Mouse (Mus musculus) forebrain, embryonic 15.5 days (tissue): ENCODE data around the gene Pcbp2. TPM values are rescaled to one million over a fixed set of nuclear protein-coding genes. Genes with fewer than 3 reads are reported as not detected.

ENCODE experiments used
- ATAC-seq: fragments of 200-750 bp; cut with Nextera tagmentation; replicated peaks from 2 replicates; pipeline ENCODE4 v1.8.0; 2017; ENCODE audit warnings: mild to moderate bottlenecking, moderate TSS enrichment, moderate library complexity
- H3K27ac ChIP-seq: fragments of 300-500 bp; sonication (generic); replicated peaks from 2 replicates; pipeline ENCODE4 v1.5.1; 2015; ENCODE audit warnings: mild to moderate bottlenecking, inconsistent platforms
- H3K27me3 ChIP-seq: fragments of 300-500 bp; sonication (generic); 2 replicates; pipeline ENCODE4 v1.6.1; 2015; ENCODE audit warnings: inconsistent platforms
- H3K36me3 ChIP-seq: fragments of 300-500 bp; sonication (generic); 2 replicates; pipeline ENCODE4 v1.6.1; 2015; ENCODE audit warnings: mild to moderate bottlenecking, inconsistent platforms
- H3K4me1 ChIP-seq: fragments of 300-500 bp; sonication (generic); 2 replicates; pipeline ENCODE4 v1.6.1; 2015; ENCODE audit warnings: inconsistent platforms
- H3K4me2 ChIP-seq: fragments of 300-500 bp; sonication (generic); replicated peaks from 2 replicates; pipeline ENCODE4 v1.6.1; 2015; ENCODE audit warnings: mild to moderate bottlenecking, inconsistent platforms
- H3K4me3 ChIP-seq: fragments of 300-500 bp; sonication (generic); 2 replicates; pipeline ENCODE4 v1.5.1; 2015; ENCODE audit warnings: mild to moderate bottlenecking, inconsistent platforms
- H3K9ac ChIP-seq: fragments of 300-500 bp; sonication (generic); replicated peaks from 2 replicates; pipeline ENCODE4 v1.6.1; 2015; ENCODE audit warnings: mild to moderate bottlenecking, inconsistent platforms
- H3K9me3 ChIP-seq: fragments of 300-500 bp; sonication (generic); 2 replicates; pipeline ENCODE4 v1.6.1; 2016; ENCODE audit warnings: inconsistent platforms
- WGBS: fragments of 180-500 bp; shearing (Covaris S2); methylation state at CpG from one replicate; pipeline ENCODE4 v1.1.7; 2015; ENCODE audit warnings: mixed read lengths; 5-methylcytosine and 5-hydroxymethylcytosine counted together
- polyA plus RNA-seq: library from polyadenylated mRNA; unstranded; fragments of >200 nt; fragmentation: Nextera tagmentation; extraction: Ambion mirVana; gene quantifications from 2 replicates; pipeline ENCODE4 v1.2.1, GENCODE M21; 2015

Gene Pcbp2
- polyA plus RNA-seq, 1 experiment from 2014 or later, result 155 TPM

DNA sequence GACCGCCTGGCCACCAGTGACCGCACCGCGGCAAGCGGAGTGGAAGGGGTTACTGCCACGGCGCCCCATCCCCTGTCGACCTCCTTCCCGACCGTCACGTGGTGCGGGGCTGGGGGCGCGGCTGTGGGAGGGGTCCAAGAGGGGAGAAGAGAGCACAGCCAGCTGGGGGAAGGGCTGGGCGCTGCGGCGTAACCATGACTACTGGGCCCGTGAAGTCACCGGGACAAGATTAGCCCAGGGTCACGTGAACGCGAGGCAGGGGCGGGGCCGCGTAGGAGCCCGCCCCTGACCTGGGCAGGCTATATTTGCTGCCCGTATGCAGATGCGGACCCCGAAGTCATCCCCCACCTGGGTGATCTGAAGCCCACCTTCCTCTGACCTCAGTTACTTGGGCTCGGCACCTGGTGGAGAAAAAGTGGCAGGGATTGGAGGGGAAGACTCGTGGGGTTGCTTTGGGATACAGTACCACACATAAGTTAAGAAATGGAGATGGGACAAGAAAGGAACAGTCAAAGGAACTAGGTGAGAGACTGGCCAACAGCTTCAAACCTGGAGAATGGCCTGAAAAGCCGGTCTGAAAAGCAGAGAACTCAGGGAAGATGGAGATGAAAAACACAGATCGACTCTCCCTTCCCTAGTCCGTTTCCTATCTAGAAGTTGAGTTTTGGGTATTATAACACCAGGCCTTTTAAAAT, 40.4 kb downstream of the Pcbp2 start:
- H3K4me2 ChIP-seq, result peak overlapping the region; percentile 86
- no peaks in the 10 kb centered on the region for H3K9me3 ChIP-seq
- peak overlapping the region; percentile 65 for H3K9ac ChIP-seq
- WGBS, result 3% methylated on average over 33 of the region's 34 CpGs
- peaks cover 60% of the 10 kb centered on the region for H3K4me1 ChIP-seq
- peak; percentile 94 for ATAC-seq
- H3K36me3 ChIP-seq, result peaks cover 6% of the 10 kb centered on the region; the same call in 1 of the 2 replicates
- no peaks in the 10 kb centered on the region for H3K27me3 ChIP-seq
- peak overlapping the region; percentile 79 for H3K4me3 ChIP-seq
- peak overlapping the region; percentile 90 for H3K27ac ChIP-seq

DNA sequence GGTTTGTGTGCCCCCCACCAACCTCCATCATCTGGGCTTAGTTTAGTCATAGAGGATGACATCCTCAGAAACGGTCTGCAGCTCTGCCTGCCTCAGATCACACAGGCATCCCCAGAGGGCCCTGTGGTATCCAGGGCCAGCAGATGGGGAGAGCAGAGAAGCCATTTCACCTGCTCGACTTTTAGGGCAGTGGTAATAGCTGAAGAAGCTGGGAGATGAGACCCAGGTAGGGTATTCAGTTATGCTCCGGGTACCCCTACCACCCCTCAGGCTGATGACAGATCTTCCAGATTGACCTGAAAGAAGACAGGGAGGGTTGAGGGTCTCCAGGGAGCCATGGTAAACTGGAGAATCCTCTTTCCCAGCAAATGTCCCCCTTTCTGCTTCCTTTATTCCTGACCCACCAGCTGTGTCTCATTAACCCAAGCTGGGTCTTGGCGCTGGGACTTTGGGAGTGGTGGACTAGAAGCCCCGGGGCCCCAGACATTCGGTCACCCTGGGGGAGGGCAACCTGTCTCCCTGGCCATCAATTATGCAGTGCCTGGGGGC, 41.0 kb downstream of the Pcbp2 start:
- WGBS, result 16% methylated on average over 6 of the region's 6 CpGs
- no peak for ATAC-seq

DNA sequence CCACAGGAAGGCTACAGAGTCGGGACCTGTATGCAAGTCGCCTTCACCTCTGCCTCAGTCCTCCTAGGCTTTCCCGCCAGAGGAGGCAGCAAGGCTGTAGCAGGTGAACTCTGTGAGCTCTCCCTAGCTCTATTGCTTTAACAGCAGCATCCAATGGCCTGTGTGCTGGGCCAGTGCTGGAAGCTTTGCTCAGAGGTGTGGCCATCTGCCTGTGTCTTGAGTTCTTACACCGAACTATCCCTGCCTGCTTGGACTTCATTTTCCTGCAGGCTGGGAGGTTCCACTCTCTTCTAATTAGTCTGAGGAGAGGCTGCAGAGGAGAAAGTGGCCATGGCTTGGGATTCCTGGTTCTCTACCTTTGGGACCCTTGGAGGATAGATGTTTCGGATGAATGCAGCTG, 41.7 kb downstream of the Pcbp2 start:
- no peak overlapping the region for H3K4me3 ChIP-seq
- WGBS, result 35% methylated on average over 5 of the region's 5 CpGs
- peak overlapping the region; percentile 90 for H3K27ac ChIP-seq
- no peaks in the 10 kb centered on the region for H3K9me3 ChIP-seq
- H3K4me1 ChIP-seq, result peaks cover 66% of the 10 kb centered on the region
- no peak for ATAC-seq
- no peaks in the 10 kb centered on the region for H3K27me3 ChIP-seq
- peak overlapping the region; percentile 23; the same call in 1 of the 2 replicates for H3K9ac ChIP-seq
- peaks cover 4% of the 10 kb centered on the region; the same call in 1 of the 2 replicates for H3K36me3 ChIP-seq
- no peak overlapping the region for H3K4me2 ChIP-seq

More for the DNA sequence above, 41.0 kb downstream of the Pcbp2 start:
- Histone ChIP-seq H3K4me2 (peak overlapping the region; percentile 86), H3K27ac (peak overlapping the region; percentile 90), H3K9ac (peak overlapping the region; percentile 65; the same call in 1 of the 2 replicates), H3K27me3 (no peaks in the 10 kb centered on the region), H3K4me3 (peak overlapping the region; percentile 79), H3K9me3 (no peaks in the 10 kb centered on the region), H3K4me1 (peaks cover 66% of the 10 kb centered on the region), H3K36me3 (peaks cover 4% of the 10 kb centered on the region; the same call in 1 of the 2 replicates)

DNA sequence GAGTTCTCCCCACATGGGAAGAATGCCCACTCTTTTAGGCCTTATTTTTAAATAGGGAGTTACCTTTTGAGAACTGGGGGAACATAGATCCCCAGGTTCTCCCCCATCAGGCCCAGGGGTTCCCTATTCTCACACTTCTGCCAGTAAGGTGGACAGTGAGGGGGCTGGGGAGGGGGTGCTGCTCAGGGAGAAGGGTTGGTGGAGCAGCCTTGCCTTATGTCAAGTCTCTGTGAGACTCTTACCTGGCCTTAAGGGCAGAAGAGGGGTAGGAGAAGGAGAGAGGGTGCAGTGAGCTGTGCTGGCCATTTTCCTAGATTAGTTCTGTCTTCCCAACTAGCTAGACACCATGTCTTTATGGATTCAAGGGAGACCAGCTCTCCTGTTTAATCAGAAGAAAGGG, 42.1 kb downstream of the Pcbp2 start:
- no peaks in the 10 kb centered on the region for H3K27me3 ChIP-seq
- H3K9me3 ChIP-seq, result no peaks in the 10 kb centered on the region
- H3K4me3 ChIP-seq, result no peak overlapping the region
- ATAC-seq, result no peak
- no peak overlapping the region for H3K4me2 ChIP-seq
- H3K9ac ChIP-seq, result no peak overlapping the region
- H3K36me3 ChIP-seq, result peaks cover 3% of the 10 kb centered on the region; the same call in 1 of the 2 replicates
- H3K27ac ChIP-seq, result no peak overlapping the region
- peaks cover 66% of the 10 kb centered on the region for H3K4me1 ChIP-seq

DNA sequence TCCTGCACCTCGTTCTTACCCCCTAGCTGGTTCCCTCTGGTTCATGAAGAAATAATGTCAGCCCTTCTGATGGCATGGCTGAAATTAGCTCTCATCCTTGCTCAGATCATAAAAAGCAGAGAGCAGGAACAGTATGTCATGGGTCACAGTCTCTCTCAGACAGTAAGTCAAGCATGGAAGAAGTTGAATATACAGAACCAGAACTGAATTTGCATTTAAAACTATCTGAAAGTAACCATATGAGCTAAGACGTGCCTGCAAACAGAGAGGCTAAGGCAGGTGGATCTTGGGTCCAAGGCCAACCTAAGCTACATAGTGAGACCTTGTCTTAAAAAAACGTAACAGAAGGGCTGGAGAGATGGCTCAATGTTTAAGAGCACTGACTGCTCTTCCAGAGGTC, 42.7 kb downstream of the Pcbp2 start:
- Histone ChIP-seq H3K4me1 (peaks cover 66% of the 10 kb centered on the region), H3K27me3 (no peaks in the 10 kb centered on the region), H3K9ac (no peak overlapping the region), H3K4me2 (no peak overlapping the region), H3K4me3 (no peak overlapping the region), H3K36me3 (peaks cover 2% of the 10 kb centered on the region; the same call in 1 of the 2 replicates), H3K9me3 (no peaks in the 10 kb centered on the region), H3K27ac (no peak overlapping the region)
- ATAC-seq, result no peak
- WGBS, result 80% methylated on average over 3 of the region's 3 CpGs

DNA sequence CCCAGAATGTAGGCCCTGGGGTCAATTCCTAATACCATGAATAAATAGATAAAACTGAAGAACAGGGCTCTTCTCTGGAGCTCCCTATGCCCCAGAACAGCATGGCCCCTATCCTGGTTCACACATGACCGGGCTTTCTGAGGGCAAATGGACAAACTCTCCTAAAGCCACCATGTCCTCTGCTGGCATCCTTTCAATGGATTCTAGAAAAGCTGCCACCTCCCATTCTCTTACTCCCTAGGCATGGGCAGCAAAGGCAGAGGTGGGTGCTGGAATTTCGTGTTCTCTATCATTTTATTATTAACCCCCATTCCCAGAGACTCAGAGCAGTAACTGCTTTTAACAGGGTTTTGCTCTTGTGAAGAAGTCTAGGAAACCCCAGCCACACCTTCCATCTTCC, 44.9 kb downstream of the Pcbp2 start:
- H3K4me1 ChIP-seq, result peaks cover 65% of the 10 kb centered on the region
- no peak overlapping the region for H3K9ac ChIP-seq

DNA sequence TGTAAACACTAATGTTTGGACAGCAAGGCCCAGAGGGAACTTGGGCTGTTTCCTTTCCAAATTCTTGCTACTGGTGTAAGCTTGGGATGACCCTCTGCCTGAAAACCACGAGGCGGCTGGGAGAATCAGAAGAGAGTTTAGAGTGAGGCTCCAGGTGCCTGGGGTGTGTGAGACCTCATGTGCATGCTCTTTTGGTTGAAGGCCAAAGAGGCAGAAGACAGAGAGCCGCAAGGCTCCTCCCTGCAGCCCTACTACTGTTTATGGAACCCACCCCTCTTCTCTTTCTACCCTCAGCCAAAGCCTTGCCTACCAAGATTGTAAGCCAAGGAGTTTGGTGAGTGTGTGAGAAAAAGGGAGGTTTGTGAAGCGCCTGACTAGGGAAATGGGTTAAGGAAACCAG, 45.5 kb downstream of the Pcbp2 start:
- no peak for ATAC-seq
- H3K4me1 ChIP-seq, result peaks cover 61% of the 10 kb centered on the region

More for the DNA sequence above, 44.9 kb downstream of the Pcbp2 start:
- H3K36me3 ChIP-seq, result no peaks in the 10 kb centered on the region
- no peaks in the 10 kb centered on the region for H3K27me3 ChIP-seq
- H3K27ac ChIP-seq, result no peak overlapping the region
- ATAC-seq, result no peak
- peak overlapping the region; percentile 76 for H3K4me3 ChIP-seq
- WGBS, result 78% methylated on average over 2 of the region's 2 CpGs
- H3K4me2 ChIP-seq, result peak overlapping the region; percentile 85
- no peaks in the 10 kb centered on the region for H3K9me3 ChIP-seq

DNA sequence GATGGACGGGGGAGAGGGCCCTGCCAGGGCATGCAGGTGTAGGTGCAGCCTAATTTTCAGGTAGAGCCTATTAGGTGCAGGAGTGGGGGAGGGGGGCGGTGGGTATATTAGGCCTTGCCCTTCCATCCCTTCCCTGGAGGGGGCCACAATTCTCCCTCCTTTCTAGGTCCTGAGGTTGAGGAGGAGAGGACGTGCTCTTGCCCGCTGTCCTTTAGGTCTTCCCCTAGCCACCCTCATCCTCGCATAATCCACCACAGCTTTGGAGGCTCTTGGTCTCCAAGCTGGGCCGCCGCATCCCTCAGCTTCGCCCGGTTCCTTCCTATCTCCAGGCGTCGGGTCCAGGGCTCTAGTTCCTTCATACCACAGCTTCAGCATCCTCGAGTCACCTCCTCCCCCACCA, 46.0 kb downstream of the Pcbp2 start:
- H3K9me3 ChIP-seq, result no peaks in the 10 kb centered on the region
- 1% methylated on average over 12 of the region's 12 CpGs for WGBS
- peak overlapping the region; percentile 76 for H3K4me3 ChIP-seq
- H3K27ac ChIP-seq, result peak overlapping the region; percentile 100
- no peak for ATAC-seq
- peak overlapping the region; percentile 84 for H3K9ac ChIP-seq
- H3K27me3 ChIP-seq, result no peaks in the 10 kb centered on the region
- peaks cover 6% of the 10 kb centered on the region; the same call in 1 of the 2 replicates for H3K36me3 ChIP-seq
- H3K4me1 ChIP-seq, result peaks cover 56% of the 10 kb centered on the region
- peak overlapping the region; percentile 85 for H3K4me2 ChIP-seq

More for the DNA sequence above, 45.5 kb downstream of the Pcbp2 start:
- Histone ChIP-seq H3K9me3 (no peaks in the 10 kb centered on the region), H3K27ac (peak overlapping the region; percentile 100), H3K36me3 (0 out of 2 replicates have a peak, but pooled peaks cover 1% of the 10 kb centered on the region), H3K27me3 (no peaks in the 10 kb centered on the region), H3K9ac (peak overlapping the region; percentile 84), H3K4me2 (peak overlapping the region; percentile 85), H3K4me3 (peak overlapping the region; percentile 76)
- 57% methylated on average over 4 of the region's 4 CpGs for WGBS

DNA sequence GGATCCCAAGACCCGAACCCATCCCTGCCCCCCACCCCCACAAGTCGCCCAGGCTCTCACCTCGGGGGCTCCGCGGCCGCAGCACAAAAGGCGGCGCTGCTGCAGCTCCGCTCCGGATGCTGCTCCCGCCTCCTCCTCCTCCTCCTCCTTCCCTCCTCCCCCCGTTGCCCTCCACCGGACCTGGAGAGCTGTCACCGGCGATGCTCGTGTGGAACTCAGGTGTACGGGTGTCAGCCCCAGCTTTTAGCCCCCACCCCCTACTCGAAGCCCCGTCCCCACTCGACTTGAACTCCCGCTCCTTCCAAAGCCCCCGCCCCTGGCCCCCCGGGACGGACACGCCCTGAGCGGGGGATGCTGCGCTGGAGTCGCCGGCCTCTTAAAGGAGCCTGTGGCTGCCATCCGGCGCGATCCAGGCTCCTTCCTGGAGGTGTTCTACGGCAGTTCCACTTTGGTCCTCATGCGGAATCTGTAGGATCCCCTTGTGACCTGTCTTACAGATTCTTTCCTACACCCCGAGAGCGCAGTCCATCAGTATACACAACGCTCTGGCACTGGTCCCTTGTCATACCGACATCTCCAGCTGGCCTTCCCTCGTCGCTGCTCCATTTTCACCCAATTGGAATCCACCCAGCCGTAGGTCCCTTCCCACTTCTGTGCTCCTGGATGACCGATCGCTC, 46.5 kb downstream of the Pcbp2 start, which contains the start of gene Map3k12:
TSS of gene Map3k12 (minus strand) at position 337 of the 677 bp plus-strand sequence.
- Histone ChIP-seq H3K4me1 (peaks cover 51% of the 10 kb centered on the region), H3K9me3 (no peaks in the 10 kb centered on the region), H3K9ac (peak within 1 kb of the TSS; percentile 88), H3K4me3 (peak within 1 kb of the TSS; percentile 76), H3K27me3 (no peaks in the 10 kb centered on the region), H3K36me3 (peaks cover 12% of the 10 kb centered on the region; the same call in 1 of the 2 replicates), H3K27ac (peak within 1 kb of the TSS; percentile 100), H3K4me2 (peak within 1 kb of the TSS; percentile 85)
- peak; percentile 6; the same call in 1 of the 2 replicates for ATAC-seq
- WGBS, result under 1% methylated on average over 43 of the region's 43 CpGs

DNA sequence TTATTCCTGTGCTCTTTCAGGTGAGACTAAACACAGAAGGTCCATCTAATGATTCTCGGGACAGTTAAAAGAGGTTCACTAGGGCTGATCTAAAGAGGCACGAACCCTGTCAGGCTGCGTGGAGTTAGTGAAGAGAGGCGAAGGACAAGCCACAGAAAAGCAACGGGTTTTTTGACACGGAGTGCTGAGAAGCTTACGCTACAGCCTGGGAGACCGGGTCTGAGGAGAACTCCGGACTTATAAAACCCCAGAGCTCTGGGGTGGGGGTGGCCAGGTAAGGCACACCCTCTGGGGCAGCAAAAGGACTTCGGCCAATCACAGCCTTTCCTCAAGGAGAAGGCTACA, 47.3 kb downstream of the Pcbp2 start:
- Histone ChIP-seq H3K27me3 (no peaks in the 10 kb centered on the region), H3K4me3 (peak overlapping the region; percentile 76), H3K9me3 (no peaks in the 10 kb centered on the region), H3K27ac (peak overlapping the region; percentile 100), H3K4me1 (peaks cover 44% of the 10 kb centered on the region), H3K36me3 (peaks cover 19% of the 10 kb centered on the region; the same call in 1 of the 2 replicates), H3K4me2 (peak overlapping the region; percentile 85), H3K9ac (peak overlapping the region; percentile 84)
- ATAC-seq, result no peak
- under 1% methylated on average over 10 of the region's 10 CpGs for WGBS

DNA sequence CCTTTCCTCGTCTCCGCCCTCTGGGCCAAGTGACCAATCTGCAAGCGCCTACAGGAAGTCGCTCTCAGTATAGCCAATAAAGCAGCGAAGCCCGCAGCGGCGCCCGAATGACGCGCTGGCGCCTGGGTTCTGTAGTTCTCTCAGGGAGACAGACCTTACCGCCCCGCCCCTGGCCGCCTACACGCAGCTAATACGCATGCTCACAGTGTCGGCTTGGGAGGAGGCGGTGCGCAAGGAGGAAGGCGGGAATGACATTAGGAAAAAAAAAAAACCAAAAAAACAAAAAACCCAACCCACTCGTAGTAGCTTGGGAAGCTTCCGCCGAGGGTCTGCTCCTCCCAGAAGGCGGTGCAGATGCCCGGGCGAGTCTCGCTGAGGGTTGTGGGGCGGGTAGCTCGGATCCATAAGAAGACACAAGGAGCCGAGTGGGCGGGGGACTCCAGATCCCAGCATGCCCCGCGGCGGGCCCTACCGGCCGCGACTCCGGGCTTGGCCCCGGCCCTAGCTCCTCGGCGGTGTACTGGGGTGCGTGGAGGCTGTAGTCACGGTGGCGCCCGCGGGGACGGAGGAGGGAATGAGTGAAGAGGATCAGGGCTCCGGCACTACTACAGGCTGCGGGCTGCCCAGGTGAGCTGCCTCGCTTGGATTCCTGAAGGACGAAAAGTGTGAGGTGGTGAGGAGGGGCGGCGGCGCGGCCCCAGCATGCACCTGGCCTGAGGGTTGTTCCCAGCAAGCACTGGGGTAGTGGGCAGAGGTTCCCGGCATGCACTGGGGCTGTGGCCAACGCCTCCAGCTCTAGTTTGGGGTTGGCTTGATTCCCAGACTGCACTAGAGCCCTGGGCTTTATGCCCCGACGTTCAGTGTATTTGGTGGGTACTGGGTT, 47.9 kb downstream of the Pcbp2 start, which contains the start of gene Tarbp2:
TSS of gene Tarbp2 (plus strand) at position 217 of the 883 bp plus-strand sequence.
- peak; percentile 92 for ATAC-seq
- H3K9ac ChIP-seq, result peak within 1 kb of the TSS; percentile 88
- H3K4me1 ChIP-seq, result peaks cover 38% of the 10 kb centered on the region
- H3K4me2 ChIP-seq, result peak within 1 kb of the TSS; percentile 85
- no peaks in the 10 kb centered on the region for H3K9me3 ChIP-seq
- no peaks in the 10 kb centered on the region for H3K27me3 ChIP-seq
- peaks cover 20% of the 10 kb centered on the region; the same call in 1 of the 2 replicates for H3K36me3 ChIP-seq
- under 1% methylated on average over 60 of the region's 60 CpGs for WGBS
- H3K27ac ChIP-seq, result peak within 1 kb of the TSS; percentile 100
- peak within 1 kb of the TSS; percentile 76 for H3K4me3 ChIP-seq
